Mouse (Mus musculus): ENCODE data around the gene Pop5.

DNA sequence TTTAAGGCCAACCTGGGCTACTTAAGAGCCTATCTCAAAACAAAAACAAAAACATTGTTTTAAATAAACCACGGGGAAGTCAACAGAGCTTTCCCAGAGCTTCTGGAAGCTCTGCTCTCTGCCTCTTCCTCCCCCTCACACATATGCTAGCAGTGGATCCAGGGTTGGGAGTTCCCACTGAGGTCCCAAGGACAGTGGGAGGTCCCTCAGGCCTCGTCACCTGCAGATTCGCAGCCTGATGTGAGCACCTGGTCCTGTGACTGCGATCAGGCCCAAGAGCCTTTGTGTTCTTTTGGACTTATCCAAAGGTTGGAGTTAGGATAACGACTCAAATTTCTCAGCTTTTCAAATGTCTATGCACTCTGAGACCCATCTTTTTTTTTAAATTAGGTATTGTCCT, 27.0 kb upstream of the Pop5 start:
- TF ChIP-seq CTCF (IDR thresholded peaks at IDR 0.05; ENCODE audit: low read depth) (no peak), EP300 (IDR thresholded peaks at IDR 0.05; ENCODE audit: low read depth) (no peak)

Measured in heart, postnatal 0 days (tissue).